Comparison of ENCODE assay signal across 25 mouse cellular contexts in the genomic region with DNA sequence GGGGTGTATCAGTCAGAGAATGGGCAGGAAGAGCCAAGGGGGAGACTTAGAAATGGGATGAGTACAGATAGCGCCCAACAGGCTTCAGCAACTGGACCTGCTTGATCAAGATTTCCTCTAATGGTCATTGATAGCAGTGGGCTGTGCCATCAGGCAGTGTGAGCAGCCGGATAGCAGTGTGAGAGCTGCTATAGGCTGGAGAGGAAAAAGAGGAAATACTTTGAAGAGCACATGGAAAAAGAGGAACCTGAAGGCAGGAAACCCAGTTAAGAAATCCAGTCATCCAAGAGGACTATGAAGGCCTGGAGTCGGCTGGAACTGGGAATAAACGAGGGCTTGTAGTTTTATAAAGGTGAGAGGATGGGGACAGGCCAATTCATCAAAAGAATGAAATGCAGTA.
"Had no signal": no experiment of that assay in that cellular context is flagged by ENCODE, and none has a peak within 500 bp of the region (broad histone marks: within the 10 kb centered on the region; RNA-seq: fewer than 3 reads in every experiment).

No protein-coding gene starts in this region.

- H3K27ac ChIP-seq: heart, adult 2 months; heart, embryonic 13.5 days; heart, embryonic 15.5 days; hindbrain, embryonic 13.5 days; hindbrain, embryonic 15.5 days; hindbrain, postnatal 0 days; kidney, embryonic 15.5 days; kidney, postnatal 0 days; limb, embryonic 13.5 days; limb, embryonic 15.5 days; liver, embryonic 12.5 days had no signal

- H3K9me3 ChIP-seq: heart, embryonic 13.5 days; heart, embryonic 15.5 days; hindbrain, embryonic 13.5 days; hindbrain, embryonic 15.5 days; kidney, embryonic 15.5 days; limb, embryonic 13.5 days; limb, embryonic 15.5 days; liver, embryonic 12.5 days had no signal

- H3K4me3 ChIP-seq: heart, adult 2 months; heart, embryonic 13.5 days; heart, embryonic 15.5 days; hindbrain, embryonic 13.5 days; hindbrain, embryonic 15.5 days; kidney, embryonic 15.5 days; limb, embryonic 13.5 days; limb, embryonic 15.5 days; liver, embryonic 12.5 days had no signal

- H3K9ac ChIP-seq: heart, embryonic 13.5 days; heart, embryonic 15.5 days; hindbrain, embryonic 13.5 days; hindbrain, embryonic 15.5 days; kidney, embryonic 15.5 days; limb, embryonic 13.5 days; limb, embryonic 15.5 days; liver, embryonic 12.5 days had no signal

- H3K4me1 ChIP-seq: heart, embryonic 13.5 days; heart, embryonic 15.5 days; hindbrain, embryonic 13.5 days; hindbrain, embryonic 15.5 days; kidney, embryonic 15.5 days; limb, embryonic 13.5 days; limb, embryonic 15.5 days; liver, embryonic 12.5 days had no signal

- H3K36me3 ChIP-seq: heart, embryonic 13.5 days; heart, embryonic 15.5 days; hindbrain, embryonic 13.5 days; hindbrain, embryonic 15.5 days; kidney, embryonic 15.5 days; limb, embryonic 13.5 days; limb, embryonic 15.5 days; liver, embryonic 12.5 days had no signal

- DNase-seq: gastrocnemius, postnatal 14 days; heart, adult 11 months; heart, adult 2 months; heart, postnatal 14 days; heart, postnatal 36 days; kidney, adult 11 months; kidney, adult 2 months; kidney, adult 9 months; kidney, postnatal 14 days; kidney, postnatal 36 days; layer of hippocampus, adult 9-11 months; layer of hippocampus, postnatal 36 days; left cerebral cortex, postnatal 4 days had no signal

- H3K4me2 ChIP-seq: heart, embryonic 11.5 days; heart, embryonic 13.5 days; heart, embryonic 15.5 days; hindbrain, embryonic 13.5 days; hindbrain, embryonic 15.5 days; kidney, embryonic 15.5 days; limb, embryonic 13.5 days; limb, embryonic 15.5 days; liver, embryonic 12.5 days had no signal

- H3K27me3 ChIP-seq: heart, embryonic 13.5 days; heart, embryonic 15.5 days; hindbrain, embryonic 13.5 days; hindbrain, embryonic 15.5 days; kidney, embryonic 15.5 days; limb, embryonic 13.5 days; limb, embryonic 15.5 days; liver, embryonic 12.5 days had no signal

- ATAC-seq: hindbrain, postnatal 0 days; intestine, embryonic 16.5 days; liver, embryonic 12.5 days had no signal
